Mouse (Mus musculus): ENCODE results near the gene Rab40c.
A peak's percentile ranks its signal among the peaks of the same experiment; 100 is the strongest.

Gene Rab40c

GRCm38 (mm10) chr17:25893975-25894617 lies 25.4 kb downstream of the Rab40c start:
- peak; percentile 73 for DNase-seq

- no peak for DNase-seq
Measured at GRCm38 (mm10) chr17:25888837-25889236, 30.7 kb downstream of the Rab40c start.

- DNase-seq = no peak
Measured at GRCm38 (mm10) chr17:25887467-25887866, 32.1 kb downstream of the Rab40c start.

GRCm38 (mm10) chr17:25886806-25887205 lies 32.7 kb downstream of the Rab40c start:
- DNase-seq = no peak

GRCm38 (mm10) chr17:25885636-25886035 lies 33.9 kb downstream of the Rab40c start:
- no peak for DNase-seq

- DNase-seq = no peak
Measured at GRCm38 (mm10) chr17:25883824-25884223, 35.7 kb downstream of the Rab40c start.

GRCm38 (mm10) chr17:25883268-25883667 lies 36.3 kb downstream of the Rab40c start:
- no peak for DNase-seq

GRCm38 (mm10) chr17:25882306-25882705 lies 37.2 kb downstream of the Rab40c start:
- no peak for DNase-seq

- no peak for DNase-seq
Measured at GRCm38 (mm10) chr17:25881691-25882090, 37.8 kb downstream of the Rab40c start.

- no peak for DNase-seq
Measured at GRCm38 (mm10) chr17:25880913-25881641, 38.5 kb downstream of the Rab40c start.

GRCm38 (mm10) chr17:25880196-25880910 lies 39.2 kb downstream of the Rab40c start, which contains the start of gene Wfikkn1:
TSS of gene Wfikkn1 (minus strand) at chr17:25880858.
- DNase-seq = no peak

GRCm38 (mm10) chr17:25879750-25880149 lies 39.8 kb downstream of the Rab40c start:
- DNase-seq = no peak

- DNase-seq = peak; percentile 53
Measured at GRCm38 (mm10) chr17:25879261-25879660, 40.3 kb downstream of the Rab40c start.

- no peak for DNase-seq
Measured at GRCm38 (mm10) chr17:25878611-25879180, 40.8 kb downstream of the Rab40c start.

- no peak for DNase-seq
Measured at GRCm38 (mm10) chr17:25877741-25878610, 41.6 kb downstream of the Rab40c start.

GRCm38 (mm10) chr17:25877025-25877424 lies 42.5 kb downstream of the Rab40c start:
- no peak for DNase-seq

- DNase-seq = no peak
Measured at GRCm38 (mm10) chr17:25876347-25876915, 43.1 kb downstream of the Rab40c start.

- peak; percentile 94 for DNase-seq
Measured at GRCm38 (mm10) chr17:25875171-25876136, 44.1 kb downstream of the Rab40c start.

GRCm38 (mm10) chr17:25874721-25875170 lies 44.8 kb downstream of the Rab40c start, which contains the start of gene Mettl26:
TSS of gene Mettl26 (plus strand) at chr17:25875074.
- DNase-seq = peak; percentile 95

- DNase-seq = no peak
Measured at GRCm38 (mm10) chr17:25874148-25874720, 45.3 kb downstream of the Rab40c start.

All from right cerebral cortex, adult 18-20 months (tissue).